Mouse (Mus musculus) neural tube, embryonic 15.5 days (tissue): ENCODE measurements around the gene Hoxb7. TPM values are rescaled to one million over a fixed set of nuclear protein-coding genes. Genes with fewer than 3 reads are reported as not detected.

Experiments used
- ATAC-seq: fragments of 200-750 bp; cut with Nextera tagmentation; 2 replicates; pipeline ENCODE4 v1.8.0; 2017; ENCODE audit warnings: mild to moderate bottlenecking, moderate TSS enrichment, moderate library complexity; ENCODE audit not compliant: low FRiP score
- H3K27ac ChIP-seq: fragments of 300-500 bp; sonication (generic); replicated peaks from 2 replicates; pipeline ENCODE4 v1.5.1; 2015; ENCODE audit warnings: mild to moderate bottlenecking, inconsistent platforms
- H3K27me3 ChIP-seq: fragments of 300-500 bp; sonication (generic); replicated peaks from 2 replicates; pipeline ENCODE4 v1.6.1; 2015; ENCODE audit warnings: inconsistent platforms
- H3K36me3 ChIP-seq: fragments of 300-500 bp; sonication (generic); 2 replicates; pipeline ENCODE4 v1.6.1; 2015; ENCODE audit warnings: inconsistent platforms
- H3K4me1 ChIP-seq: fragments of 300-500 bp; sonication (generic); 2 replicates; pipeline ENCODE4 v1.6.1; 2015; ENCODE audit warnings: inconsistent platforms
- H3K4me2 ChIP-seq: fragments of 300-500 bp; sonication (generic); 2 replicates; pipeline ENCODE4 v1.6.1; 2015; ENCODE audit warnings: inconsistent platforms, mild to moderate bottlenecking, moderate library complexity
- H3K4me3 ChIP-seq: fragments of 300-500 bp; sonication (generic); replicated peaks from 2 replicates; pipeline ENCODE4 v1.5.1; 2015; ENCODE audit warnings: mild to moderate bottlenecking, inconsistent platforms
- H3K9ac ChIP-seq: fragments of 300-500 bp; sonication (generic); replicated peaks from 2 replicates; pipeline ENCODE4 v1.6.1; 2015; ENCODE audit warnings: mild to moderate bottlenecking, inconsistent platforms
- H3K9me3 ChIP-seq: fragments of 300-500 bp; sonication (generic); replicated peaks from 2 replicates; pipeline ENCODE4 v1.6.1; 2016; ENCODE audit warnings: inconsistent platforms
- WGBS: fragments of 180-500 bp; shearing (Covaris S2); methylation state at CpG from one replicate; pipeline ENCODE4 v1.1.7; 2015; ENCODE audit warnings: mixed read lengths; 5-methylcytosine and 5-hydroxymethylcytosine counted together
- polyA plus RNA-seq: library from polyadenylated mRNA; unstranded; fragments of >200 nt; fragmentation: Nextera tagmentation; extraction: Ambion mirVana; gene quantifications from 2 replicates; pipeline ENCODE4 v1.2.1, GENCODE M21; 2015

Gene Hoxb7
- polyA plus RNA-seq, 1 experiment from 2014 or later, result 115 TPM

DNA sequence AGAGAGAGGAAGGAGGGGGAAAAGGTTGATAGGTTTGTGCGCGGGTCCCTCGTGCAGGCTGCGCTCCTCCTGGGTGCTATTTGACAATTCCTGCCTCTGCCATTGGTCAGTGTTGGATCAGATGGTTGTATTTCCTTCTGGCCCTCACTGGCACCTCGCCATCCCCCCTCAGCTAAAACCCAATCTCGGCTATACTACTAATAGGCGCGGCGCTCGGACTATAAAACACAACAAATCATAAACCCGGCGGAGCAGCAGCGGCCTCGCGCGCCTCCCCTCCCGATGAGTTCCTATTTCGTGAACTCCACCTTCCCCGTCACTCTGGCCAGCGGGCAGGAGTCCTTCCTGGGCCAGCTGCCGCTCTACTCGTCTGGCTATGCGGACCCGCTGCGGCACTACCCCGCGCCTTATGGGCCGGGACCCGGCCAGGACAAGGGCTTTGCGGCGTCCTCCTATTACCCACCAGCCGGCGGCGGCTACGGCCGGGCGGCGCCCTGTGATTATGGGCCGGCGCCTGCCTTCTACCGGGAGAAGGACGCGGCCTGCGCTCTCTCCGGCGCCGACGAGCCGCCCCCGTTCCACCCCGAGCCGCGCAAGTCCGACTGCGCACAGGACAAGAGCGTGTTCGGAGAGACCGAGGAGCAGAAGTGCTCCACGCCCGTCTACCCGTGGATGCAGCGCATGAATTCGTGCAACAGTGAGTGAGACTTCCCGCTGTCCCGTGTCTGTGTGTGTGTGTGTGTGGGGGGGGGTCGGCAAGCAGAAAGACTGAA lies 12.7 kb downstream of the Hoxb7 start:
- Histone ChIP-seq H3K4me1 (peaks cover 59% of the 10 kb centered on the region), H3K27me3 (no peaks in the 10 kb centered on the region), H3K4me3 (peak overlapping the region; percentile 60), H3K27ac (peak overlapping the region; percentile 99), H3K4me2 (peak overlapping the region; percentile 87), H3K9me3 (no peaks in the 10 kb centered on the region), H3K9ac (peak overlapping the region; percentile 83), H3K36me3 (no peaks in the 10 kb centered on the region)
- under 1% methylated on average over 66 of the region's 66 CpGs for WGBS
- ATAC-seq, result peak; percentile 74

DNA sequence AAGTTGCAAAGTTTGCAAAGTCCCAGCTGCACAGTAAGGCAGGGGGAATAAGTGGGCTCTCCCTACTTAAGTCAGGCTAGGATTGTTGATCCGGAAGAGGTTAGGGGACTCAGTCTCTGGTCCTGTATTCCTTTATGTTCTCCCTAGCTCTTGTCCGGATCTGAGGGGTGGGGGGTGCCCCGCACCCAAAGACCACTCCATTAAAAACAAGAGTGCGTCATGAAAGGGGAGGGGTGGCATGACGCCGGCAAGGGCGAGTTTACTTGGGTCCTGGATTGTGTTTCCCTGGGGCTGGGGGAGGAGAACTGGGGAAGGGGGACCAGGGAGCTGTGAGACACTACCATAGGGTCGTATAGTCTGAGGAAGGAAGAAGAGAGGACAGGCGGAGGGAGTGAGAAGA lies 13.4 kb downstream of the Hoxb7 start:
- Histone ChIP-seq H3K4me3 (peak overlapping the region; percentile 60), H3K9me3 (no peaks in the 10 kb centered on the region), H3K9ac (peak overlapping the region; percentile 83), H3K27ac (peak overlapping the region; percentile 99), H3K4me2 (peak overlapping the region; percentile 87), H3K27me3 (no peaks in the 10 kb centered on the region), H3K4me1 (peaks cover 62% of the 10 kb centered on the region), H3K36me3 (no peaks in the 10 kb centered on the region)
- no peak for ATAC-seq
- WGBS, result under 1% methylated on average over 9 of the region's 9 CpGs

DNA sequence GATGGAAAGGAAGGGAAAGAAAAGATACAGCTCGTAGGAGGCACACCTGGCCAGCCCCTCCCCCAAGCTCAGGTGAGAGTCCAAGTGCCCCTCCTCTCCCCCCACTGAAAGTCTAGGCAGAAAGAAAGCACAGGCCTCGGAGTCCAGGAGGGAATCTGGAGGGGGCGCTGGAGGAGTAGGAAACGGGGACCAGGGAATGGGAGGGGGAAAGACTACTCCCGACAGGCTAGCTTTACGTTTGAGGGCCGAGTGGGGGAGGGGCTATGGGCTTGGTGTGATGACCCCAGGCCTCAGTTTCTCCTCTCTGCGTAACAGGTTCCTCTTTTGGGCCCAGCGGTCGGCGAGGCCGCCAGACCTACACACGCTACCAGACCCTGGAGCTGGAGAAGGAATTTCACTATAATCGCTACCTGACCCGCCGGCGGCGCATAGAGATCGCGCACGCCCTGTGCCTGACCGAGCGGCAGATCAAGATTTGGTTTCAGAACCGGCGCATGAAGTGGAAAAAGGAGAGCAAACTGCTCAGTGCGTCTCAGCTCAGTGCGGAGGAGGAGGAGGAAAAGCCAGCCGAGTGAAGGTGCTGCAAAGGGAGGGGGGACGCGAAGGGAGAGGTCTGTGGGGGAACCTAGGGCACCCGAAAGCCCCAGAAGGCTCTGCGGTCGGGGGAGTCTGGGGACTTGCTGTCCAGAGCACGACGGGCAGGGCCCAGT lies 14.1 kb downstream of the Hoxb7 start:
- Histone ChIP-seq H3K27ac (peak overlapping the region; percentile 99), H3K4me2 (peak overlapping the region; percentile 87), H3K27me3 (no peaks in the 10 kb centered on the region), H3K9ac (peak overlapping the region; percentile 83), H3K4me1 (peaks cover 67% of the 10 kb centered on the region), H3K36me3 (no peaks in the 10 kb centered on the region), H3K4me3 (peak overlapping the region; percentile 60), H3K9me3 (no peaks in the 10 kb centered on the region)
- ATAC-seq, result no peak
- 3% methylated on average over 35 of the region's 35 CpGs for WGBS

DNA sequence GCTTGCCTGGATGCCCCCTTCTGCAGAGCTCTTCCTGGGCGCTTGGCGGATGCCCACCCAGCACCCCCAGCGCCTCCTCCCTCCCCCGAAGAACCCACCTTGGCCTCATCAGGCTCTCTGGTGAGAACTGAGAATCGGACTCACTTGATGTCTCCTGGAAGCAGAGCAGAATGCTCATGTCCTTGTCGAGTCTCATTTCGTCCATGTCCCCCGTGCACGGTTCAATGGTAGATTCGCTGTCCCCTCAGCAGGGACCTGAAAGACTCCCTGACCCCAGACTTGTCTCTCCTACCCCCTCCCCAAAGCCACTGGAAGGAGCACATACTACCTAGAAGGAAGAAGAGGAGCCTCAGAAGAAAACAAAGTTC lies 14.6 kb downstream of the Hoxb7 start:
- H3K4me1 ChIP-seq, result peaks cover 69% of the 10 kb centered on the region
- peak overlapping the region; percentile 60 for H3K4me3 ChIP-seq
- no peak for ATAC-seq
- H3K9me3 ChIP-seq, result no peaks in the 10 kb centered on the region
- H3K27me3 ChIP-seq, result no peaks in the 10 kb centered on the region
- H3K27ac ChIP-seq, result peak overlapping the region; percentile 99
- no peaks in the 10 kb centered on the region for H3K36me3 ChIP-seq
- peak overlapping the region; percentile 87 for H3K4me2 ChIP-seq
- WGBS, result 4% methylated on average over 10 of the region's 10 CpGs
- peak overlapping the region; percentile 83 for H3K9ac ChIP-seq

DNA sequence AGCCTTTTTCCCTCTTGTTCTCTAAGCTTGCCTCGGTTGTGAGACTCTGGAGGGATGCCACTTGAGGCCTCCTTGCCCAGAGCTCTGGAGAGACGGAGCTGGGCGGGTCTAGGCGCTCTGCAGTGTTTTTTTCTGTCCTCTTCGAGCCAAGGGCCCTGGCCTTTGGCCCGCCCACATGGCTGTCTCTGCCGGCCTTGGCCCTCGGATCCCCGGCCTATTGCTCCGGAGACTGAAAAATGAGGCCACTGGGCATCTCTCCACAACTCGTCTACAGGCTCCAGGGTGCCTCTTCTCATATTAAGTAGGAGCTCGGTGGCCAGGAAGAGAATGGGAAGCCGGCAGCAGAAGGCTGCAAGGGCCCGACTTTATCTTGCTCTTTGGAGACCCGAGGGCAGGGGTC lies 15.4 kb downstream of the Hoxb7 start:
- Histone ChIP-seq H3K27ac (peak overlapping the region; percentile 99), H3K4me1 (peaks cover 70% of the 10 kb centered on the region), H3K4me2 (peak overlapping the region; percentile 87), H3K4me3 (peak overlapping the region; percentile 60), H3K9me3 (no peaks in the 10 kb centered on the region), H3K9ac (peak overlapping the region; percentile 83), H3K36me3 (no peaks in the 10 kb centered on the region), H3K27me3 (no peaks in the 10 kb centered on the region)
- ATAC-seq, result peak; percentile 12; the same call in 1 of the 2 replicates
- WGBS, result 4% methylated on average over 15 of the region's 15 CpGs

DNA sequence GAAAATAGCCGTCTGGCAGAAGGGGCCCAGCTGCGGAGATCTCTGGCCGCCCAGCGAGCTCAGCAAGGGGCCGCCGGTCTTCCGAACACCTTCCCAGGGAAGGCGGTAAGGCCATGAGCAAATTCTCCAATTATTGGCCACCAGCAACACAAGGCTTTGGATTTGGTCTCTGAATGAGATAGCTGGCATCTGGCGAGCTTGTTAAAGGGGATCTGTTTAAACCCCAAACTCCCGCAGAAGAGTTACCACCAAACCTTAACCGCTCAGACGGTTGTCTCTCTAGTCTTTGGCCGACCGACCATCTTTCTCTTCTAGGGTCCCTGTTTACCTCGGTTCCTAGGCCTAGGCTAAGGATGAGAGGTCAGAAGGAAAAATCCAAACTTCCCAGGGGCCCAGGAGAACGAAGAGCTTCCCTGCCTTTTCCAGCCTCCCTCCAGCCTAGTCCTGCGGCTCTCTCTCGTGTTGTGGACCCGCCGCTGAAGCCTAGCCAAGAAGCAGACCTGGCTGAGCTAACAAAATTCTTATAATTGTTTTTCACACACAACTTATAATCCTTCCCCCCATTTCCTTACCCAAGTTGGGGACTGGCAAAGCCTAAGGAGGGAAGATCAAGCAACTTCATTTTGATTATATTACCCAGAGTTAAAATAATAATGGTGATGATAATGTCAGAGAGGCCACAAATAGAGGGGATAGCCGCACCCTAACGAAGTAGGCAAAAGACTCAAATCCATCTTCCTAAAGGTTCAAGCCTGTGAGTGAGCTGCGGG lies 16.1 kb downstream of the Hoxb7 start:
- H3K9ac ChIP-seq, result peak overlapping the region; percentile 83
- peak overlapping the region; percentile 87 for H3K4me2 ChIP-seq
- peaks cover 70% of the 10 kb centered on the region for H3K4me1 ChIP-seq
- H3K9me3 ChIP-seq, result no peaks in the 10 kb centered on the region
- no peak for ATAC-seq
- peak overlapping the region; percentile 99 for H3K27ac ChIP-seq
- H3K4me3 ChIP-seq, result peak overlapping the region; percentile 60
- WGBS, result 6% methylated on average over 23 of the region's 23 CpGs
- H3K27me3 ChIP-seq, result no peaks in the 10 kb centered on the region
- H3K36me3 ChIP-seq, result no peaks in the 10 kb centered on the region

DNA sequence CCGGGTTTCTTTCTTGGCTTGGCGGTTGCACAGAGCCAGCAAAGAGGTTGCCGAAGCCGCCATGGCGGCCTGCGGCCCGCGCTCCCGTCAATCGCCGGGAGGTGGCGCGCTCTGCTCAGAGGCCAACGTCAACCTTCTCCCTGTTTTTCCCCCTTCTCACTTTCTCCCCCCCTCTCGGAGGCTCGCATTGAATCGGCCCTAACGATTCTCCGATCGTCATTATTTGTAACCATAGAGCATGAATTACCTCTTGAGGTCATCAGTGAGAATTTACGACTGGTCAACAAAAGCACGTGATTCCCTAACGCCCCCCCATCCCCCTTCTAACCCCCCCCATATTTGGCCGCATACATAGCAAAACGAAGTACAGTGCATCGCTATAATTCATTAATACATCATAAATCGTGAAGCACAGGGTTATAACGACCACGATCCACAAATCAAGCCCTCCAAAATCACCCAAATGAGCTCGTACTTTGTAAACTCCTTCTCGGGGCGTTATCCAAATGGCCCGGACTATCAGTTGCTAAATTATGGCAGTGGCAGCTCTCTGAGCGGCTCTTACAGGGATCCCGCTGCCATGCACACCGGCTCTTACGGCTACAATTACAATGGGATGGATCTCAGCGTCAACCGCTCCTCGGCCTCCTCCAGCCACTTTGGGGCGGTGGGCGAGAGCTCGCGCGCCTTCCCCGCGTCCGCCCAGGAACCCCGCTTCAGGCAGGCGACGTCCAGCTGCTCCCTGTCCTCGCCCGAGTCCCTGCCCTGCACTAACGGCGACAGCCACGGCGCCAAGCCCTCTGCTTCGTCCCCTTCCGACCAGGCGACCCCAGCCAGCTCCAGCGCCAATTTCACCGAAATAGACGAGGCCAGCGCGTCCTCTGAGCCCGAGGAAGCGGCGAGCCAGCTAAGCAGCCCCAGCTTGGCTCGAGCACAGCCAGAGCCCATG lies 17.0 kb downstream of the Hoxb7 start, which contains the start of gene Hoxb5:
TSS of gene Hoxb5 (plus strand) at position 186 of the 949 bp plus-strand sequence.
- WGBS, result under 1% methylated on average over 69 of the region's 69 CpGs
- H3K36me3 ChIP-seq, result no peaks in the 10 kb centered on the region
- ATAC-seq, result peak; percentile 46
- H3K9me3 ChIP-seq, result no peaks in the 10 kb centered on the region
- peak within 1 kb of the TSS; percentile 60 for H3K4me3 ChIP-seq
- peaks cover 71% of the 10 kb centered on the region for H3K4me1 ChIP-seq
- H3K27me3 ChIP-seq, result no peaks in the 10 kb centered on the region
- H3K9ac ChIP-seq, result peak within 1 kb of the TSS; percentile 83
- H3K27ac ChIP-seq, result peak within 1 kb of the TSS; percentile 99
- H3K4me2 ChIP-seq, result peak within 1 kb of the TSS; percentile 87

DNA sequence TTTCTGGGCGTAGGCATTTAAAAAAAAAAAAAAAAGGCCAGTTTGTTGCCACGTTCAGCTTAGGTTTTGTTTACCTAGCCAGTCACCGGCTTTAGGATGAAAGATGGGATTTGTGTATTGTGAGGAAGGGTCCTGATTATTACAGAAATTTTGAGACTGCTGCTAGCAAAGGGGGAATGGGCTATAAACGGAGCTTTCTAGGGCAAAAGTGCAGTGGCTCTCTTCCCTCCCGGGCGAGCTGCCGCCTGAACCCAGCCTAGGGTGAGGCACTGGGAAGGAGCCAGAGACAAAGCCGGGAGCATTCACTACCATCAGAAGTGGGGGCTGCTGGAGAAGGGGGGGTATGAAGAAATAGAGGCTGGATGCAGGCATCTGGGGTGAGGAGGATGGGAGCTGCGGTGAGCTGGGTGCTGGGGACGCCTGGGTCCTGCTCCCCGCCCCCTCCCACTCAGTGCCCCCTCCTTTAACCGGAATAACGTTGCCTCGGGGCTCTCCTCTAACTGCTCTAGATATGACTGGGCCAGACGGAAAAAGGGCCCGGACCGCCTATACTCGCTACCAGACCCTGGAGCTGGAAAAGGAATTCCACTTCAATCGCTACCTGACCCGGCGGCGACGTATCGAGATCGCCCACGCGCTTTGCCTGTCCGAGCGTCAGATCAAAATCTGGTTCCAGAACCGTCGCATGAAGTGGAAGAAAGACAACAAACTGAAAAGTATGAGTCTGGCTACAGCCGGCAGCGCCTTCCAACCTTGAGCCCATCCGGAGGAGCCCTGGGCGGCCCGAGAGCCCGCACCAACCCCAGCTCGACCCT lies 18.2 kb downstream of the Hoxb7 start:
- H3K27ac ChIP-seq, result peak overlapping the region; percentile 99
- H3K9ac ChIP-seq, result peak overlapping the region; percentile 83
- H3K4me2 ChIP-seq, result peak overlapping the region; percentile 87
- no peaks in the 10 kb centered on the region for H3K36me3 ChIP-seq
- no peaks in the 10 kb centered on the region for H3K9me3 ChIP-seq
- 2% methylated on average over 38 of the region's 38 CpGs for WGBS
- ATAC-seq, result no peak
- peak overlapping the region; percentile 60 for H3K4me3 ChIP-seq
- peaks cover 83% of the 10 kb centered on the region for H3K4me1 ChIP-seq
- no peaks in the 10 kb centered on the region for H3K27me3 ChIP-seq

DNA sequence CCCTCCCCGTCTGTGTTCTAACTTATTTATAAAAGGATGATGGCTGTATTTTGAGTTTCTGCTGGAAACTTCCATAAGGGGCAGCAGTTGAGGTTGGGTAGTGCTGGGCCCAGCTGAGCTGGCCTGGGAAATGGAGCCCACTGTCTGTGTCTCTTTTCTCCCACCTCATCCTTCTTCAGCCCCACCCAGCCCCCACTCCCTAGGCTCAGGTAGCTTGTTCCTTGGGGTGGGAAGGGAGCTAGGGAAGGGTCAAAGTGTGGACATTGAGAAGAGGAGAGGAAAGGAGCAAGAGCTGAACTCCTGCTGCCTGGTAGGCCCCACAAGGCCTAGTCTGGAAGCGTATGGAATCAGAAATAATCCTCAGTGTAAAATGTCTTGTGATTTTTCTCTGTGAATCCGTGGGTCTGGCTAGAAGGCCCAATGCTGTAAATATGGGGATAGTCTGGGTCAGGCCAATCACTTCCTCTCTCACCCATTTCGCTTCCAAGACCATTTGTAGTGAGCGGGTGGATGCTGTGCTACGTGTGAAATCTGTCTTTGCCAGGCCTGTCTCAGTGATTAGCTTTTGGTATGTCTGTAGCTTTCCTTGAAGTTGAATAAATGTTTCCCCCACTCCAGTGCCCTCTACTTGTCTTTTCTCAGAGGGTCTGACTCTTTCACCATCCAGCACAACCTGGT lies 19.2 kb downstream of the Hoxb7 start:
- Histone ChIP-seq H3K4me3 (peak overlapping the region; percentile 60), H3K27ac (peak overlapping the region; percentile 99), H3K4me1 (peaks cover 89% of the 10 kb centered on the region), H3K27me3 (no peaks in the 10 kb centered on the region), H3K9me3 (no peaks in the 10 kb centered on the region), H3K36me3 (no peaks in the 10 kb centered on the region), H3K9ac (peak overlapping the region; percentile 83), H3K4me2 (peak overlapping the region; percentile 87)
- no peak for ATAC-seq
- 13% methylated on average over 6 of the region's 6 CpGs for WGBS
